Mouse (Mus musculus): ENCODE data around the gene Syt17.

Syt17 gene

DNA sequence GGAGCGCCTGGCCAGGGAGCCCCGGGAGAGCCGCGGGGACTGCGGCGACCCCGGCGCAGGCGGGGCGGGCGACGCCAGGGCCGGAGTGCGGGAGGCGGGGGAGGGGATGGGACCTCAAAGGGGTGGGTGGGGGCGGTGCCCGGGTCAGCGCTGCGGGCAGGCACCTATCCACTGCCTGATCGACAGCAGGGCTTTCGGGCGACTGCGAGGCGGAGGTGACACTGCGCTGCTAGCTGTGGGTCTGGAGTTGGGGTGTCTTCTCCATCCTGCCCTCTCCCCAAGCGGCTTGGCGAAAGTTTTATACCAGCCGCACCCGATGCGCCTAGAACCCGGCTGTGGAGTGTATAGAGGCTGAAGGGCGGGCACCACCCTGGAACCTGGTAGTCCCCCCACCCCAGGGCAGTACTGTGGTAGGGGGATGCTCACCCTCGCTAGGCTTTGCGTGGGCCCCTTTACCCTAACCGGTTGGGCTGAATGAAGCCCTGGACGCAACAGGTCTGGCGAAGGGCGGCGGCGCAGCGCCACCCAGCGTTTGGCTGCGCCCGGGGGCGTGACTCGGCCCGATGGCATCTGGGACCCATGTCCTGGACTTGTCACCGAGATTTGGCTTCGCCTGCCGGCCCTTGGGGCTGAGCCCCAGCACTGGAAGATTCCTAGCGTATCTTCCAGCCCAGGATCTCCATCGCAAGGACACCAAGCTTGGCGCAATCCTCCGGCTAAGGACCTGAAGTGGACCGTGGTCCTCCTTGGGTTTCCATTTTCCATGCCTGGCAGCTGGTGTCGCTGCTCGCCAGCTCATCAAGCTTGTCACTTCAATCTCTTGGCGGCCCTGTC lies at the start of gene Syt17:
Gene Syt17, minus strand, starts transcription at position 89 of the 834 bp plus-strand sequence.
- peak; percentile 67 for DNase-seq (ENCODE audit: low spot score)

DNA sequence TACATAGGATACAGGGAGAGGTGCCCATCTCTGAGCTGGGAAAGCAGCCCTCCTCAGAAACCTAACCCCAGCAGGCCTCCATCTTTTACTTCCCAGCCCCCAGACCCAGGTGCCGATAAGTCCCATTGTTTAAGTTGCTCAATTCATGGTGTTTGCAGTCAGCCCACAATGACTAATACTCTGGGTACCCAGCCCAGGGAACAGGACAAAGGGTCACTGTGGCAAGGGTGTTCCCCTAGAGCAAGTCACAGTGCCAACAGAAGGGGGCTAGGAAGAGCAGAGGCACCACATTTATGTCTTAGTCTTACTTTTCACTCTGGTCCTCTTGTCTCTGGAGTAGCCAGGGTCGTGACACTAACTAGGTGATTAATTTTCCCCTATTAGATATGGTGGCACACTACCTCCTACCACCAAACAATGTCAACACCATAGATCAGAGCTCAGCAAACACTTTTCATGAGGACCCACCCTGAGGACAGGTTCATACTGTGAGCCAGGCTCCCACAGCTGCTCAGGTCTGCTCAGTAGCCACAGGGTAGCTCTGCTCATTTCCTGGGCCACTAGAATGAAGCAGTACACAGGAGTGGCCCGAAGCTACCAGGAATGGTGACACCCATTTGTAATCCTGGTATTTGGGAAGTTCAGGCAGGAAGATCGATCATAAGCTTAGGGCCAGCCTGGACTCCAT lies 47.0 kb upstream of the Syt17 start:
- DNase-seq (ENCODE audit: low spot score), result no peak

DNA sequence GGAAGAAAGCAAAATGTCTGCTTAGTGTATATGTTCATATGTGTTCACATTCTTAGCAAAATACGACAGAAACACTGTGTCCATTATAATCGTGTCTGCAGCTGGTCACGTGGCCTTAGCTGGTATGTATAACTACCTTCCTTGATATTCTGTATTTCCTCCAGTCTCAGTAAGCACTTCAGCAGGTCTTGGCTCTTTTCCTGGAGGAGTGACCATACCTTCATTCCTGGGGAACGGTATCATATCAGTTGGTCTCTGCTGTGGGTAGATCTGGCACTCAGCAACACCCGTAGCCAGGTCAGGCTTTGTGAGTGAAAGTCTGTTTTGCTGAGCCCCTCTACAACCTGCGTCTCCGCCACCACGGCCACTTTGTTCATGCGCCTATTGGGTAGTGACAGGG lies 45.9 kb upstream of the Syt17 start:
- DNase-seq (ENCODE audit: low spot score), result no peak

DNA sequence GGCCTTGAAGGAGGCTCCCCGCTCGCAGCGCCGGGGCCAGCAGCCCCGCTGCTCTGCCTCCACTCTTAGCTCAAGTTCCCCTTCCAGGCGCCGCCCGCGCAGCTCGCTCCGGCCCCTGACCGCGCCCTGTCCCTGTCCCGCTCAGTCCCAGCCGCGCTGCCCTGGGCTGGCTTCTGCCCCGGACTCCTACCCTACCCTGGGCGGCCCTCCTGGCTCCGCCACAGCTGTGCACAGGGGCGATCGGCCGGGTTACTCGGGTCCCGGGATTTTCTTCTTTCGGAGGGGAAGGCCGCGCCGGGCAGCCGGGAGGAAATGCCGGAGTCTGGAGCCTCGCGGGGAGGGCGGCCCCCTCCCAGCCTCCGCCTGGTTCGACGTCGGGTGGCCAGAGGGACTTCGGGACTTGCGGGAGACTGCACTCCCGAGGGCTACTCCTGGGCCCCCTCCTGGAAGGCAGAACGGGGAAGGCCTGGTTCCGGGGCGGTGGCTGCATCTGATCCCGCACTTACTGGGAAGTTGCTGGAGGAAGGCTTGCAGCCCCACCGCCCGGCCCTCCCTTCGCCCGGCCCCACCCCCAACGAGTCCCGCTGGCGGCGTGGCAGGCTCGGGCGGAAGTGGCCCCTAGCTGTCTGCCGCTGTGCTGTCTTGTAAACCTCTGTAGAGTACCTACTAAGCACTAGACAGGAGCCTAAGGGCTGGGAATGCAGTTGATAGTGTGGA lies 43.6 kb upstream of the Syt17 start, which contains the start of gene Itpripl2:
Gene Itpripl2, minus strand, starts transcription at position 545 of the 717 bp plus-strand sequence.
- DNase-seq (ENCODE audit: low spot score), result peak; percentile 65

DNA sequence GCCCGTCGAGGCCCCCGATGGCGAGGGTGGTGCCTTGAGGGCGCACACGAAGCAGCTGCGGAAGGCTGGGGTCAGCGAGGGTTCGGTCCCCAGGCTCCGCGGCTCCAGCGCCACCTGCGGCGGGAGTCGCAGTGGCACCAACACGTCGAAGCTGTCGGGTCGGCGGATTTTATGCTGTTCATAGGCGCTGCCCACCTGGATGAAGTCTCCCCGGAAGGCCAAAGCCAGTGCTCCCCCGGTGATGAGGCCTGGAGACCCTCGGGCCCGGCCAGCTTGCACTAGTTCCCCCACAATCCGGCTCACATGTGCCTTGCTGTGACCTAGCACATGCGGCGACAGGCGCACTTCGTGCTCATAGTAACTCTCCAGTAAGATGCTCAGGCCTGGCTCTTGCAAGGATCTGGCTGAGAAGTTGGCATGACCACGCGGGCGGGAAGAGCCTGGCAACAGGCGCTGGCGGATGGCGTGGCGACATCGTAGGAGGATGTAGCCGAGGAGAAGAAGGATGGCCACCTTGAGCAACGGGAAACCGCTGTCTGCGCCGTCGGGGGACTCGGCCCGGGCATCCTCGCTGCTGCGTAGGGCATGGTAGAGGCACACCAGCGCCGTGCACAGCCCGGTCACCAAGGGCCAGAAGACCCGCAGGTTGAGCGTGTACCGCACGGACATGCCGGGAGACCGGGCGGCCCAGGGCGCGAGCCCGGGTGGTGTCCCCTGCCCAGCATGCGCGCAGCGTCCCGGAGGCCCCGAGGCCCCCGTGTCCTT lies 42.8 kb upstream of the Syt17 start:
- peak; percentile 54 for DNase-seq (ENCODE audit: low spot score)

DNA sequence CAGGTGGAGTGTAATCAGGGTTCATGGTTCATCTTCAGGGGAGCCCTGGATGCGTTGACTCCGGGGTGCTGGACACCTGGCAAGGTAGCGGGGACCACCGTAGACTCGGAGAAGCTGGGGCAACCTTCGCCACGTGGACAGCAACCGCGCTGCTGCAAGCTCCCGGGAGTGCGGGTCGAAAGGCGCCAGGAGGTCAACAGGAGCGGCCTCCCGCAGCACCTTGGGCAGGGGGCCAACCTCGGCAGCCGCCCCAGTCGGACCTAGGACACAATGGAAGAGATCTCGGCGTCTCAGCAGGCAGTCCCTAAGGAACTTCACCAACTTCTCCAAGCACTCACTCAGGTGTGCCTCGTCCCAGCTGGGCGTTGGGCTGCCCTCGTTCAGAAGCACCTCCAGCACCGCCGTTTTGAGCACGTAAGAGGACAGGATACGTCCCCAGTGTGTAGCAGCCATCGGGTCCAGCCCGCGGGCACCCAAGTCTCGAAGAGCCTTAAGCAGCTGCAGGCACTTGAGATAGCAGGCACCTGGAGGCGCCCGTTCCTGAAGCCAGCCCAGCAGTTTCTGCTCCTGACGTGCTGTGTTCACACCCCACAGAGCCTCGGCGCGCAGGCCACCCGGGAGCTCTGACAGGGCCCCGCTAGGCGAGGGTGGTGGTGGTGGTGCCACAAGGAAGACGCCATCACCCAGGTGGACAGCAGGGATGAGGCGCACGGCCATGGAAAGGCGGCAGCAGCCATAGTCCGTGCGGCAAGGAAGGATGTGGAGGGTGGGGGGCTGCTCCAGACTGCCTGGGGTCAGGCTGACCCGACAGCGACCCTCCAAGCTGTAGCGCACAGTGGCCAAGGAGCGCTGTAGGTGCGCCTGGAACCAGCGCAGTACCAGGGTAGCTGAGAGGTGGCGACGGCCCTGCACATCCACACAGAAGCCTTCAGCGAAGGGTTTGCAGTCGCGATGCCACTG lies 42.0 kb upstream of the Syt17 start:
- DNase-seq (ENCODE audit: low spot score), result peak; percentile 19

DNA sequence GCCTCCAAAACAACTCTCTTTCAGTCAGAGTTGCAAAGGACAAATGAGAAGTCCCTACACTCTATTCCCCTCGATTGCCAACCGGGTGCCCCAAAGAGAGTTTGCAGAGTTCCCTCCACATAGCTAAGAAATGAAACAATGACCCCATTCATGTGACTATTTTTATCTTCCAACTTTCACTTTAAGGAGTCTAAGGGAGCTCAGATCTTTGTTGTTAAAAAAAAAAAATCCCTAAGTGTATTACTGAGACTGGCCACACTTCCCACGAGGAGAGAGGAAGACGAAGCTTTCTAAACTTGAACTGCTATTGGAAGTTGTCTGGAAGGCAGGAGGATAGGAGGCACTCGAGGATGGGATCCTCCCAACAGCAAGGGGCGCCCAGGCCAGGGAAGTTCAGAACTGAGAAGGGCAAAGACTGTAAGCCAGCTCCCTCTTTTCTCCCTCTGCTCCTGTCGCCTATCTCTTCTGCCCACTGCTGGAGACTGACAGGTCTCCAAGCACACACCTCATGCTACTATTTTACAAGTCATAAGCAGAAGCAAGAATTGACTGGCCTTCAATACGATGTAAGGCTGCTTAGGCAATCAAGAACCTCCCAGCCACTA lies 40.1 kb upstream of the Syt17 start:
- peak; percentile 32 for DNase-seq (ENCODE audit: low spot score)

DNA sequence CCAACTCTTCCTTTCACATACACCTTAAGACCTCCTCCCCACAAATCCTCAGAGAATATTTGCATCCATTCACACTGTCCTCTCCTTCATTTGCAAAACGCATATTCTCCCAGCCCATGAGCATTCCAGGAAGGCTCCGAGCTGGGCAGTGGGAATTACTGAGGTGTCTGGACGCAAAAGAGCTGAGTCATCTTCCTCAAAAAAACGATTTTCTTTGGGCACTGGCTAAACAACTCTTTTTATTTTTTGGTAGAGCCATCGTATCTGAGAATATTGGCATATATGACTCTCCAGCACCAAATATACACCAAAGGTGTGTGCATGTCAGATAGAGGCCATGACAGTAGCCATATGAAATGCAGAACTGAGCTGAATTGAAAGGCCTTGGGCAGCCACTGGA lies 38.9 kb upstream of the Syt17 start:
- DNase-seq (ENCODE audit: low spot score), result peak; percentile 31

DNA sequence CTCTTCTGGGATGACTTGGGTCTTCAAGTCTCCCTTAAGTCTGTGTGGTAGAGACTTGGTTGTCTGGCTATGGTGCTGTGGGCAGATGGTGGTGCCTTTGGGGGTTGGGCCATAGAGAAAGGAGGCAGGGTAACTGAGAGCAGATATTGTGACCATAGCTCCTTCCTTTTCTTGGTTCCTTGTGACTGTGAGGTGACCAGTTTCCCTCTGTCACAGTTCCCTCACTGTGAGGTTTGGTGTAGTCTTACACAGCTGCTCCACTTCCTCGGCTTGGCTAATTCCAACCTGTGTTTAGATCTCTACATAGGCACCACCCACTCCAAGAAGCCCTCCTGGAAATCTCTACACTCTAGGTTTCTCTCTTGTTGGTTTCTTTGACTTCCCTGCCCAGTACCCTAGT lies 36.0 kb upstream of the Syt17 start:
- no peak for DNase-seq (ENCODE audit: low spot score)

DNA sequence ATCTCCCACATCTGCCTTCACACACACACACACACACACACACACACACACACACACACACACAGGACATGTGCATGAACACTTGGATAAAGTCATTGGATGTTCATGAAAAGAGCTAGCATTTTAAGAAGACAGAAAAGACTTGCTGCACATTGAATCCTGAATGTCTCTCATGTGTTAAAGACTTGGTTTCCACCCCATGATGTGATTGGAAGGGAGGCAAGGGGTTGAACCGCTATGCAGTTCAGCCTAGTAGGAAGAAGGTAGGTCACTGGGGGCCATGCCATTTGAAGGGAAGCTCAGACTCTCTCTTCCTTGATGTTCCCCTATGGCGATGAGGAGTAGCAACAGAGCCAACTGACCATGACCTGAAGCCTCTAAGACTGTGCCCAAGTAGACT lies 34.0 kb upstream of the Syt17 start:
- DNase-seq (ENCODE audit: low spot score), result no peak

DNA sequence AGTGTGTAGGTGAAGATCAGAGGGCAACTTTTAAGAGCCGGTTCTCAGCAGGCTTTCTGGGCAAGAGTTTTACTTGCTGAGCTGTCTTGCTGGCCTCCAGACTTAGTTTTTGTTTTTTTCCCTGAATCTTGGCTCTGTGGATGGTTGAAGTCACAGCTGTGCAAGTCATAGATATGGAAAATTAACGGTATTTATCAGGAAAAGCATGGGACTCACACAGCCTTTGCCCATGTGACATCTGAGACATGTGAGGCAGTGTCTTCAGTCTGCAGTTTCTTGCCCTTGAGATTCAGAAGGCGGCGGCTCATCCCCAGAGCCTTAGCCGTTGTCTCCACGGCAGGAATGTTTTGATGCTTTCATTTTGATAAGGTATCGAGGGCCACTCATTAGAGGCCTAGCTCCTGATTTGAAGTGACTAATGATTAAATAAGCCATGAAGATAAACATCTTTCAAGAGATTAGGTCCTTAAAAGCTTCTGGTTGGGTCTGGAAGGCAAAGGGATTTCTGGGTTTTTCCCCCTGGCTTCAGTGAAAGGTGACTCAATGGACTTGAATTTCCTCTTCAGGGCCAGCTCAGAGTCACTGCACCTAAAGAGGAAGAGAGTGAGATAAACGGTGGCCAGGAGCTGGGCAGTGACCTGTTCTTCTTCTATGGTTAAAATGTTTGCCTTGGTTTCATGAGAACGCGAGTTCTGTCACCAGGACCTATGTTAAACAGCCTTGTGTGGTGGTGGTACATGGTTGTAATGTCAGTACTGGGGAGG lies 33.2 kb upstream of the Syt17 start:
- peak; percentile 24 for DNase-seq (ENCODE audit: low spot score)

DNA sequence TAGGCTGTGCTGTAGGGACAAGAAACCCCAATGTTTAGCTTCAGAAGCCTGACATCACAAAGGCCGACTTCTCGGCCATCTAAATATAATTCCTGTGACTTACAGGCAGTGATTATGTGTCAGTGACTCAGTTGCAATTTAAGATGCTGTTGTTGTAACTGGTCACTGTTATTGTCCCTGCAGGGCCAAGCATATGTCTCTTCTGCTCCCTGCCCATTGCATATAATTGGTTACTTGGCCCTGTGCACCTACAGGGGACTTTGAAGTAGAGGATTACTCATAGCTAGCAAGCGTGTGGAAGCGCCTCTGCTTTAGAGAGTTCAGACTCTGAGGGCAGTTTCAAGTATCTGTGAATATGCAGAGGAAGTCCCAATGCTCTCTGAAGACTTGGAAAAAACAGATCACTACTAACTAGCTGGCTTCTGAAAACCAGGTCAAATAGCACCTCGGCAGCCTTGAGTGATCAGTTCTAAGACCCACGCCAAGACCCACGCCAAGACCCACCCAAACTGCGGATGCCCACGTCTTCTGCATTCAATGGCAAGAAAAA lies 32.2 kb upstream of the Syt17 start:
- no peak for DNase-seq (ENCODE audit: low spot score)

DNA sequence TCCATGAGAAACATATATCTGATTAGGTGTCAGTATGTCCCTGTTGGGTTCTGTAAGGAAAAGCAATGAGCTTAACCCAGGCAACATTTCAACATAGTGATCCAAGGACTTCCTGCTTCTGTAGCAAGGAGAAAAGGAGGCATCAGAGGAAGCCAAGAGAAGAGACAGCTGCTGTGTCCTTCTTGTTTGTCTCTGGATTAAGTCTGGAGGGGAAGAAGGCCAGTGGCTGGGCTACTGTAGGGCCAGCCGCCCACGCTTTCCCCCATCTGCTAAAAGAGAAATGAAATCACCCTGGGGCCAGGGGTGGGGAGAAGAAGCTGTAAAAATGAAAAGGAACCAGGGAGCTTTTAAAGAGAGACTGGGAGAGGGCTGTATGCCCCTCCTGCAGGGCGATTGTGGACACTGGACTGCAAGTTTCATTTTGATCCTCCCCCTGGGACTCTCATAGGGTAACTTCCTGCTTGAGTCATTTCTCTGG lies 30.9 kb upstream of the Syt17 start:
- DNase-seq (ENCODE audit: low spot score), result peak; percentile 15

DNA sequence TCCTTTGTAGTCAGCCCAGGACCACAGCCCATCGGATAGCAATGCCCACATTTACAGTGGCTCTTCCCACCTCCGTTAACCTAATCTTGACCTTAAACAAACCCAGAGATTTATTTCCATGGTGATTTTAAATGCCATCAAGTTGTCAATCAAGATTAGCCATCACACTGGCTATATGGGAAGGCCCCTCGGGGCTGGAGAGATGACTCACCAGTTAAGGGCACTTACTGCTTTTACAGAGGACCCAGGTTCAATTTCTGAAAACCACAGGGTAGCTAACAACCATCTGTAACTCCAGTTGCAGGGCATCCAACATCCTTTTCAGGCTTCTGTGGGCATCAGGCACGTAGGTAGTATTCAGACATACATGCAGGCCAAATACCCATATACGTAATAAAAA lies 28.4 kb upstream of the Syt17 start:
- no peak for DNase-seq (ENCODE audit: low spot score)

DNA sequence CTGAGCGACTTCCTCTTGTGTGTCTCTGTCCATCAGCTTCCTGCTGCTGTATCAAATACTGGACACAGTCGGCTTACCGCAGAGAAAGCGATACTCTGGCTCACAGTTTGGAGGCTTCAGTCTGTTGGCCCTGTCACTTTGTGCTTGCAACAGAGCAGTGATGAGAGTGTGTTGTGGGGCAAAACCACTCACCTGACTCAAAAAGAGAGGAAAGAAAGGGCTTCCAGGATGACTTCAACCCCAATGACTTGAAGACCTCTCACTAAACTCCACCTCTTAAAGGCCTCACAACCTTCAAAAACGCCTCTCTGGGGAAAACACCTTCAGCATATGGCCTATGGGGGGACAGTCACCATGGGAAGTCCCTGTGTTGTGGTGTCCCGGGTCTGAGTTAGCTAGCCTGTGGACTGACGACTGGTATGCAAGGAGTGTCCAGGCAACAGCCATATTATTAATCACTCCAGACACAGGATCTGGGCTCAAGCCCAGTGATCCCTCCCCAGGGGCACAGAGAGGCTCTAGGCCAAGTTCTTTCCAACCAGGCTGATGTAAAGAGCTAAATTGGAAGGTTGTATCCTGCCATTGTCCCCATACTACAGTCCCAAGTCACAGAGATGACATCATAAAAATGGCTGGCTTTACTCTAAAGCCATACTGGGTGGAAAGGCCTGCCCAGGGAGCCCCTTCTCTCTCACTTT lies 27.1 kb upstream of the Syt17 start:
- peak; percentile 68 for DNase-seq (ENCODE audit: low spot score)

DNA sequence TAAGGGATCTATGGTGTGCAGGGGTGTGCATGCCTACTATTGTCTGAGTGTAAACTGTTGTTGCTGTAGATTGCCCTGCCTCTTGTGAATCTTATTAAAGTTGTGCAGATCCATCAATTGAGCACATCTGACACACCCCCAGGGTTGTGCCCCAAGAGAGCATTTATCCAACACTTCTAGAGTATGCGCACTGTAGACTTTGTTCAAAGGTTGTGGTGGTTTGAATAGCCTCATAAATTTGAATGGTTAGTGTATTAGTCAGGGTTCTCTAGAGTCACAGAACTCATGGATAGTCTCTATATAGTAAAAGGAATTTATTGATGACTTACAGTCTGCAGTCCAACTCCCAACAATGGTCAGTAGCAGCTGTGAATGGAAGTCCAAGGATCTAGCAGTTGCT lies 24.9 kb upstream of the Syt17 start:
- no peak for DNase-seq (ENCODE audit: low spot score)

DNA sequence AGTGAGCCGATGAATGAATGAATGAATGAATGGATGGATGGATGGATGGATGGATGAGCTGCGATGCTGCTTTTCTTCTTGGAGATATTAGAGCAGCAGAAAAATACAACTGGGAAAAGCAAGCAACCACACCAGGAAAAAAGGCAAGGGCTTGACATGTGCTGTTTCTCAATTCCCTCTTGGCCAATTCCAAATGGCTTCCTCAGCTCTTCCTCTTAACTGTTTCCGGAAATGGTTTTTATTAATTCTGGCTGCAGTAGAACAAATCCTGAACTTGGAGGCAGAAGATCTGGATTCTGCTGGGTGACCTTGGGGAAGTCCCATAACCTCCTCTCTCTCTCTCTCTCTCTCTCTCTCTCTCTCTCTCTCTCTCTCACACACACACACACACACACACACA lies 20.0 kb upstream of the Syt17 start:
- DNase-seq (ENCODE audit: low spot score), result peak; percentile 27

DNA sequence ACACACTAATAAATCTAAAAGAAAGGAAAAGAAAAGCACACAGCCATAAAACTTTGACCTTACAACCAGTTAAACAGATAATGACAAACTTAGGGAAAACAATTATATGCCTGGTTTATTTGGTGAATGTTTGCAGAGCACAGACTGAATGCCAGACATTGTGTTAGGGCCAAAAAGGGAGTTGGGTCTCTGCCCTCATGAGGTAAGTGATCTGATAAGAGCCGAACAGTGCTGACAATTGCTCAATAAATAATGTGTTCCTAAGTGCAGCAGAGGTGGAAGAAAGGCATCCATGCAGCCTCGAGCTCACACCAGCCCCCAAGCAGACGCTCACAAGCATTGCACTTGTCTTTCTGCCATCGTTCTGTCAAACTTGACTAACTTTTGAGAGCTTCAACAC lies 16.4 kb upstream of the Syt17 start:
- peak; percentile 20 for DNase-seq (ENCODE audit: low spot score)
